Mouse (Mus musculus) kidney, adult 2 months (tissue): Measurements from ENCODE around the gene Krt15.

ENCODE experiments used
- CTCF ChIP-seq: fragments of 200-500 bp; conservative IDR thresholded peaks from 2 replicates; pipeline ENCODE4 v1.5.1; 2011; ENCODE audit warnings: low read depth, mild to moderate bottlenecking, control low read depth, low read length, moderate library complexity, mixed read lengths; ENCODE audit not compliant: insufficient read depth, insufficient read length
- POLR2A ChIP-seq: fragments of 200-500 bp; IDR thresholded peaks from one replicate; pipeline ENCODE4 v1.6.1; 2011; ENCODE audit warnings: low read depth, low read length, control low read depth

DNA sequence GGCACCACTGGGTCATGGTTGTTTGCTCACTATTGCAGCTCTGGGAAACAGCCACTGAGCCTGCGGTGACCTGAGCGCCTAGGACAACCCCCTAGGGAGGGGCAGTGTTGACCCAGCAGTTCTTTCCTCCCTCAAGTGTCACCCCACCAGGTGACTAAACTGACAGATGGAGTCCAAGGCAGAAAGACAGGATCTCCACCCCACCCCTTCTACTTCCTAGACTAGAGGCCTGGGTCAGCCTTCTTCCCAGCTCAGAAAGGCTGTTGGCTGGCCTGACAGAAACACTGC, 22.0 kb downstream of the Krt15 start:
- no peak for TF ChIP-seq CTCF
- TF ChIP-seq POLR2A, result no peak
